Mouse (Mus musculus) right cerebral cortex, postnatal 4 days (tissue): ENCODE results near the gene Rrp36.

Experiments used
- DNase-seq: peaks from one replicate; pipeline ENCODE4 v3.0.0-alpha.2; 2022

Rrp36 gene

DNA sequence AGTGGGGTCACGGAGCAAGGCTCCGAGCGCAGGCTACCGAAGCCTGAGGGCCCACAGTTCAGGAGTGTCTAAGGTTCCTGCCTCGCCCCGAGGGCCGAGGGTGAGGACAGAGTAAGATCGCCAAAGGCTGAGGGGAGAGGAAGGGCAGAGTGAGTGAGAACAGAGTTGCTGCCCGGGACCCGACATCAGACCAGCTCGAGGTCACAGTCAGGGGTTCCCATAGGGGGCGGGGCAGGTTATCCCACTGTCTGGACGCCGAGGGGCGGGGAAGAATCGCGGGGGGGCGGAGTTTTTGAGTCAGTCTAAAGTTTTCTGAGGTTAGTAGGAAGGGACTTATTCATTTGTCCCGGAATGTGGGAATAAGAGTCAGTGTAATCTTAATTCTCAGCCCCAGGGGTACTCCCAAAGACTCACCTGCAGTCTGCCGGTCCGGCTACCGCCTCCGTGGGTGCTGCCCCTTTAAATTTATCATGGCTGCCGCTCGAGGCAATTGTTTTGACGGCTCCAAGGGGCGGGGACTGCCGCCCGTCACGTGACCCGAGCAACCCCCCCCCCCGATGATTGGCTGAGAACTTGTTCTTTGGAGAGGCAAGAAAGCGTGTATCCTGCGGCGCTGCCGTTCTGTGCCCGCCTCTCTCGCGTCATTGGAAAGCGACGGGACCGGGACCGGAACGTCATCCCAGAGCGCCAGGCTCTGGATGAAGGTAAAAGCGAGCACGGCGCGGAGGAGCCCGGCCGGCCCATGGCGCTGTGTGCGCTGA is 28.4 kb downstream of the Rrp36 start, which contains the start of the genes Klc4 and Mrpl2:
Gene Klc4, minus strand, starts transcription at position 462 of the 761 bp plus-strand sequence.
Gene Mrpl2, plus strand, starts transcription at position 669 of the 761 bp plus-strand sequence.
- DNase-seq, result peak; percentile 98

GRCm38 (mm10) chr17:46644916-46645475 is 29.2 kb downstream of the Rrp36 start:
- DNase-seq, result no peak

DNA sequence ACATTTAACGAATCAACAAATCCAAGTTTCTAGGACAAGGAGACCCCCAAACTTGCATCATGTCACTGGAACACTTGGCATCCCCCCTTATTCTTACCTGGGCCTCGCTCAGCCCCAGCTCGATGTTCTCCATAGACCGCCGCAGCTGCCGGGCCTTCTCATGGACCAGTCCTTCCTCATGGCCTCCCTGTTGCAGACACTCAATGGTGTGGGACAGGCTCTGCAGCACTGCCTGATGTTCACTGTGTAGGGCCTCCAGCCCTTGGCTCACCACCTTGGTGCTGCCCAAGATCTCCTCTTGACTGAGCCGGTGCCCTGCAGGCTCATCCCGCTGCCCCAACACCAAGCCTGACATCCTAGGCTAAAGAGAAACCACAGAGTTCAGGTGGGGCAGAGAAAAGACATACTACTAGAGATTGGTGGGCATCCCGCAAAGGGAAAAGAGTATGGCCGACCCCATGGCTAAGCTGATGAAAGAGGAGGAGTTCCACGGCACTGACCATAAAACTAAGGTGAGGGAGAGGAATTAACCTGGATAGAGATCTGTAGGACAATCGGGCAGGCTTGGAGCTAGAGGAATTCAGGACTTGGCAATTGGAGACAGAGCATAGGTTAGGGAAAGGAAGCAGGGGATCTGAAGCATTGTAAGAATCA is 29.9 kb downstream of the Rrp36 start:
- DNase-seq, result no peak

GRCm38 (mm10) chr17:46642060-46642459 is 32.1 kb downstream of the Rrp36 start:
- no peak for DNase-seq

GRCm38 (mm10) chr17:46639929-46640328 is 34.2 kb downstream of the Rrp36 start:
- DNase-seq, result no peak

- DNase-seq, result peak; percentile 64
Observed at GRCm38 (mm10) chr17:46636831-46637523, 37.2 kb downstream of the Rrp36 start.

DNA sequence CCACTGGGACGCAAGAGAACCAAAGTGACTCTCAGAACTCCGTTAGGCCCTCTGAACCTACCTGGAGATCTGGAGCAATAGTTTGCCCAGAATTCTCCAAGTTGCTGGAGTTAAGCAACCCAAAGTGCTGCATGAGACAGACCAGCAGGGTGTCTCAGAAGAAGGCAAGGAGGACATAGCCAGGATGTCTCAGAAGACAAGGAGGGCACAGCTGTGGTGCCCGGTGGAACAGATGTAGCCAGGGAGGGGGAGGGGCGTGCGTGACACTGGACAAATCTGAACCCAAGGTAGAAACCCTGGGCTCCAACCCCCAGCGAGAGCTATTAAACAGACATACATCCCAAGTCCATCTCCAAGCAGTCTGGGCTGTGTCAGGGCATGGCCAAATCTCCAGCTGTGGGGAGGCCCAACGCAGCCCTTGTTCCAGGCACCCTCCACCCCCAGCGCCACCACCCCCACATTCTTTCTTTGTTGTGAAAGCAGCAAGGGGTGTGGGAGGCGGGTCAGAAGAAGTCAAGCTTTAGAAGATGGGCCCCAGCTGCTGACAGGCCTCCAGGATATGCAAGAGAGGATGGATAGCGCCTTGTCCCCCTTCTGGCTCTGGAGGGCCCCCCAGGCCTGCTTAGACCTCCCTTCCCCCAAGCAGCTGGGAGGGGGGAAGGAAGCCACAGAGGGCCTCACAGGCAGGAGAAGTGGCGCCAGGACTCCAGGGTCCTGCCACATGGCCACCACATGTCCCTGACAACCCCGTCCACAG is 44.3 kb downstream of the Rrp36 start:
- DNase-seq, result no peak

GRCm38 (mm10) chr17:46628791-46629684 is 45.1 kb downstream of the Rrp36 start, which contains the start of gene Ptk7:
TSS of gene Ptk7 (minus strand) at chr17:46629504.
- DNase-seq, result peak; percentile 95

DNA sequence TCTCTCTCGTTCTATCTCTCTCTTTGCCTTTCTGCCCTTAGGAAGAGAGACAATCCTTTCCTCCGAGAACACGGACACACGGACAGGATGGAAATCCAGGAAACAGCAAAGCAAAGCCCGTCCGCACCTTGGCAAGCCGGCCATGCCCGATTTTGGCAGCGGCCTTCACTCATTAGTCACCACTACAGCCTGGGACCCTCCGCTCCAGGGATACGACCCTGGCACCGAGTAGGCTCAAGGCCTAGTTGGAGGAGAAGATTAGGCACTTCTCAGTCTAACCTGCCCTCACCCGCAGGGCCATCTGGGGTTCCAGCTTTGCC is 45.7 kb downstream of the Rrp36 start:
- DNase-seq, result no peak

- no peak for DNase-seq
Observed at GRCm38 (mm10) chr17:46627409-46627808, 46.7 kb downstream of the Rrp36 start.

- no peak for DNase-seq
Observed at GRCm38 (mm10) chr17:46624598-46624997, 49.6 kb downstream of the Rrp36 start.

- no peak for DNase-seq
Observed at GRCm38 (mm10) chr17:46623819-46624557, 50.2 kb downstream of the Rrp36 start.

DNA sequence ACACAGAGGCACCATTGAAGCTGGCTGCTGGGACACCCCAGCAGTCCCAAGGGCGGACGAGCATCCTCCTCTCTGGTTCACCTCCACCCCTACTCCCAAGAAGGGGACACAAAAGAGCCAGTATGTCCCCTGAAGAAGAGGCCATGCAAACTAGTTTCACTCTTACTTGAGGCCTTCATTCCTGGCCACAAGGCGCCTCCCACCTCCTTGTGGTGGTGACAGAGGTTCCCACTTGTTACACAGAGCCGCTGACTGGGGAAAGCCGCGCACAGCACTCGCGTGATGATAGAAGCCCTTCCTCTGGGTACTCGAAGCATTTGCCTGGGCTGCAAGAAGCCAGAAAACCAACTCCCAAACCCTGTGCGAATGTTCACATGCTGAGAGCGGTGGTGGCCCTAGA is 51.9 kb downstream of the Rrp36 start:
- DNase-seq, result no peak

DNA sequence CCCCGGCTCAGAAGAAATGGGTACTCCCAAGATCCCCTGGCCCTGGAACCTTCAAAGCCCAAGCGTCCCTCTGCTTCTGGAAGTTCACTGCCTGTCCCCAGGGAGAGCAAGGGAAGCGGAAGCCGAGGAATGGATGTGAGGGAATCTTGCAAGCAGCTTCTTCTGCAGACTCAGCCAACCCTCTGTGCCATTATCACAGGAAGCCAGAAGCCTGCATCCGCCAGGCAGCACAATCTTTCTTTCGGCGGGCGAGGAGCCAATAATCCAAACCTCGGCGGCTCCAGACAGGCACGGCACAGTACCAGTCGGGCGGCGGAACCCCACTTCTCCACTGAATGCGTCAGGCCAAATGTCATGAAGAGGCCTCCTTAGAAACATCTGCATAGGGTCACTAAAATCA is 52.8 kb downstream of the Rrp36 start:
- DNase-seq, result peak; percentile 69

- DNase-seq, result no peak
Observed at GRCm38 (mm10) chr17:46619683-46620357, 54.3 kb downstream of the Rrp36 start.

DNA sequence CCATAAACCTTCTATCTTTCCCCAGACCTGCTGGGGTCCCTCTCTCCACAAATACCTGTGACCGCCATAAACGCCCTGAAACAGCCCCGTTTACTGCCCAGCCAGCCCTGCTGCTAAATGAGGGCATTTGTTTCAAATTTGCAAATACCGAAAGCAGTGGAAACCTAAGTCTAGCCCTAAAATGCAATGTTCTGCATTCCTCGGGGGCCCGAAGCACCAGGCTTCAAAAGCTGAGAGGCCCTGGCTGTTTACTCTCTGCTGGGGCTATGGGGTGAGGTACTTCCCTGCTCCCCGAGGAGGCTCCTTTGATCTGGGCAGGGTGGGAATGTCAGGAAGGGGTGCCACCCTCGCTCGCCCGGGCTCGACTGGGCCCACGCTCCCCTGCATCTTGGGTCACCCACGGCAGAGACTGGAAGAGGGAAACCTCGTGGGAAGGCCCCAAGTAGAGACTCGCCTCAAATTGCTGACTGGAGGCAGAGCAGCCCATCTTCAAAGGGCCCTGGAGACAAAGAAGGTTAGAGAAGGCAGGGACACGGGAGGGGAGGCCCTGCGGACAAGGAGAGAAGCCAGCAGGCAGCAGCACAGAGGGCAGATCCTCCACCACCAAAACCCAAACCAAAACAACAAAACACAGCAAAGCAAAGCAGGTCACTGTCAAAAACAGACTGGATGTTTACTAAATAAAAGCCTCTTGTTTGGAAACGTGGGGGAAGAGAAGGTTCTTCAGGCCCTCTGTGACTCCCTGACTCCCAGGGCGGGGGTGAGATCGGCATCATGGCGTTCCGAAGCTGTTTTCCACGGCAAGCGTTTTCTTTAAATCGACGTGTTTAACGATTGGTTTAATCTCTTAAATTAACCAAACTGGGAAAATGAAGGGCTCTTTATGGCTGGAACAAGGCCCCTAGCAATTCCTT is 55.1 kb downstream of the Rrp36 start:
- DNase-seq, result no peak

DNA sequence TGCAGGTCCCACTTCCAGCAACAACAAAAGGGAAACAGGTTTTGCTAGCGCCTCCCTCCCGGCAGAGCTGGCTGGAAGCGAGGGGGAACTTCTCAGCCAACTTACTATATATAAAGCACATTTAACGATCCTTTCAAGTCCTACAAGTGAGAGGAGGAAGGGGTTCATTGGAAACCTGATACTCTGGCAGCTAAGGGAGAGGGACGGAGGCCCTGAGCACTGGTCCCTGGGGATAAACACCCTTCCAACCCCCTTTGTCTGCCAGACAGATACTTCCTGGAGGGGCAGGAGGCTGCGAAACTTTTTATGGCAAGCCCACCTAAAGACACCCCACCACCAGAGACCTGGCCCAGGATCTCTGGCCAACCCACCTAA is 55.8 kb downstream of the Rrp36 start:
- DNase-seq, result no peak

DNA sequence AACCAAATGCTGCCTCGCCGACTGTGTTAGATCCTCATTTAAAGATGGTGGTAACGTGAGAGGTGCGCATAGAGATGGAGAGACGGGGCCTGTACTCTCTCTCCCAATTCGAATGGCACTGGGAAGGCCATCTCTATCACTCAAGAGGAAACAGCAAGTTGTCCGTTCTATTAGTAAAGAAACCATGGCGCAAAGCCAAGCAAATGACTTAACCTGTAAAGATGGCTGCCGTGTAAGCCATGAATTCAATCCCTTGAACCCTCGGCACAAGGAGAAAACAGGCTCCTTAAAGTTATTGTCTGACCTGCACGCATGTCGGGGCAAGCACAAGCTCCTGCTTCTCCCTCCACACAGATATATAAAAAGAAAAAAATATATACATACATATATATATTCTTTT is 56.4 kb downstream of the Rrp36 start:
- DNase-seq, result no peak
